Mouse (Mus musculus) v-Abl transformed pro-B cells (cell line): ENCODE measurements around the gene Haspin.

Experiments used
- in situ Hi-C, 2 experiments: fragments of 400-800 bp; cut with MboI; formaldehyde crosslinking; loops; one replicate each; pipeline ENCODE4 v1.15.1; 2025; ENCODE audit not compliant: unreplicated experiment in 2 of 2

Haspin gene

DNA sequence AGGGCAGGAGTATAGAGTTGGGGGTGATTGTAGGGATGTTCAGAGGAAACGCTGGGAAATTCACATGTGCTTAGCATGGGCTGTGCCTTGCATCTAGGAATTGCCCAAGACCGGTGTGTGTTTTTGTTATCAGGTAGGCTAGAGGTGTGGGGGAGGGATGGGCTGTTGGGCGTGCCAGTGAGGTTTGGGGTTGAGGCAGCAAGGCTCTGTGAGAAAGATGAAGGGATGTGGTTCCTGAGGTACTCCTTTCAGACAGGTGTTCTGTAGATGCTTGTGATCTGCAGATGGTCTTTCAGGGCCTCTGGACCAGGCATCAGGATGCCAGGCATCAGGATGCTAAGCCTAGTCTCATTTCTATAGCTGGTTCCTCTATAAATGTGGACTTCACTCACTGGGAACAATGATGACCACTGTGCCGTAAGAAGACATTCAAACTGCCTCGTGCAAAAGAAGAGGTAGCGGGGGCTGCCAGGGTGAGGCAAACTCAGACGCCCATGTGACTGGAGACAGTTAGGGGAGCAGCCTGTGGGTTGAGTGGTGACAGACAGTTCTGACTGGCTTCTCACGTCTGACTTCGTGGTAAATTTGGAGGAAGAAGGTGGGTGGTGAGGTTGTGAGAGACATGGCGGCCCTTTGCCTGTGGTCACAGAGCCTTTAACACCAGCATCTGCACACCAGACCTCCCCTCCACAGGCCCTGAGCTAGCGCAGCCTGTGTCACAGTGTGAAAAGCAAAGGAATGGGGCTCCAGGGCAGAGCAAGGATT, 43.7 kb downstream of the Haspin start:
- in situ Hi-C loops = no loop called here

DNA sequence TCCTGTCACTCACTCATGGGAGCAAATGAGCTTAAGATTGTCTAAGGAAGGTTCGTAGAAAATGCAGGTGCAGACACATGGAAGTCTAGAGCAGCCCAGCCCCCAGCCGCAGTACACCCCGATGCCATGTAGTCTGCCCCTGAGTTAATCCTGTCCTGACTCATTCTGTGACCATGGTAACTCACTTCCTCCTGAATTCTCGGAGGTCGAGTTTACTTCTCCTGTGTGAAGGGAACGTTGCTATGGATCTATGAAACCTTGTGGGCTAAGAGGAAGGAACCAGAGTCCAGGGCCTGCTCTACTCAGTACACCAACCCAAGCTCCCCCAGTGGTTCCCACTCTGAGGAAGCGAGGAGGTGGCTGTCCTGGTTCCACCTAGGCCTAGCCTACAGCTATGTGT, 45.2 kb downstream of the Haspin start:
- in situ Hi-C loops = no loop called here

DNA sequence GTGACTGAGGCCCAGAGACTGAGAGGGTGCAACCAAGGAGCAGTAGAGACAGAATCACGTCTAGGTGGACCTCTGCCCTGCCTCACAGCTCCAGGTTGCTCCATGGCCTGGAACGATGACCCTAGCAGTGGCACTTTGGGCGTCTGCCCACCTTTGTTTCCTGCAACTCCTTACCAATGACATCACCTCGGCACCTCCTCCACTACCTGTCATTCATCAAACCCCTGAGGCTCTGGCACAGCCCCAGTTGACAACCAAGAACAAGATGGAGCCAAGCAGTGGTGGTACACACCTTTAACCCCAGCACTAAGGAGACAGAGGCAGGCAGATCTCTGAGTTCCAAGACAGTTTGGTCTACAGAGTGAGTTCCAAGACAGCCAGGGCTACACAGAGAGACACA, 46.0 kb downstream of the Haspin start:
- in situ Hi-C loops = no loop called here

DNA sequence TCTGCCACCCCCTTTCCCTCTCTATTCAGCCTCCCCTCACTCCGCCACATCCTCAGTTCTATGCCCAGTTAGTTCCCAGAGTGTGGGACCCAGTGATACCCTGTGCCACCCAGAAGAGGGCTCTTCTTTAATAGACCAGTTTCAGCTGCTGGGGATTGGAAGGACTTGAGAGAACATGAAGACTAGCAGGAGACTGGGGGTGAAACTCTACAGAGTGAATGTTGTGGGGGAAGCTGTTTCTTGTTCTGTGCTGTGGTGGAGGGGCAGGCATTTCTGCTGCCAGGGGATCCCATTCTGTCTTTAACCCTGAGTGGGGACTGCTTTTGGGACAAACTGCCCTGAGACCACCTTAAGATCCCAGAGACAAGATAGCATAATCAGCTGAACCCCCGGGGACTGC, 47.3 kb downstream of the Haspin start:
- in situ Hi-C loops = no loop called here

DNA sequence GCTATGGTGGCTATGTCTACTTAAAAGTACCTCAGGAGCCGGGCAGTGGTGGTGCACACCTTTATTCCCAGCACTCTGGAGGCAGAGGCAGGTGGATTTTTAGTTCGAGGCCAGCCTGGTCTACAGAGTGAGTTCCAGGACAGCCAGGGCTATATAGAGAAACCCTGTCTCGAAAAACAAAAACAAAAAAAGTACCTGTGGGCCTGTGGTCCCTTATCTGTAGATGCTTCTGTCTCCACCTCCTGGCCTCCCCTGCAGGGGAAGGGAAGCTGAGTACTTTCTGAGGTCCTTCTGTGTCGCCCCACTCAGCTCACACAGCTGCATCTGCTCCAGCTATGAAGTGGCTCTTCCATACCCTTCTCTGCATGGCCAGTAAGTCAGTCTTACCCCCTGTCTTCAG, 47.8 kb downstream of the Haspin start, which contains the start of gene Itgae:
Gene Itgae, plus strand, starts transcription at position 301 of the 400 bp plus-strand sequence.
- in situ Hi-C loops = no loop called here

DNA sequence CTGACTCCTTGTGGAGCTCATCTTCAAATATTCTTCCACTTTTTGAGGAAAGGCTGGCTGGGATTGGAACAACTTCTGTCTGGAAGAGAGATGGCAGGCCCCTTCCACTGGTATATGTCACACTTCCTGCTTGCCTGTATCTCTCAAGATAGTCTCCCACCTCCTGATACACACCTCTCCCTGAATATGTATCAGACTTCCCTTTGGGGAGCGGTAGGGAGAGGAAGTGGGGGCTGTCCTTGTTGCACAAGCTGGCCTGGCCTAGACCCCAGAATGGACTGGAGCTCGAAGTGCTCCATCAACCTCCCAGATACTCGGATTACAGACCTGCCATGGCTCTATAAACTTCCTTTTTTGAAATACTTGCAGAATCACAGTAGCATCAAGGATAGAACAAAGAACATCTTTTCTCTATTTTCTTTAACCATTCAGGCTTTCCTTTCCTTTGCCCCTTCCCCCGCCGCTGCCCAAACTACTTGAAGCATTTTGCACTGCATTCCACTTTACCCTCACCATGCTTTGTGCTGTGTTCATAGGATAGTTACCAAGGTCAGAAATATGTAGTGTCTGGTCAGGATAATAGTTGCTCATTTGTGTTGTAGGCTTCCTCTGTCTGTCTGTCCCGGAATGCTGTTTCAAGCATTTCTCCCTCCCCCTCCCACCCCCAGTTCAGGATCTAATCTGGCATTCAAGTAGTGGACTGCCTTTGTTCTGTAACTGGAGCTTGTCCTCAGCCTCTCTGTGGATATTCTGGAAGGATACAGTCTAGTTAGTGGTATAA, 50.2 kb downstream of the Haspin start:
- in situ Hi-C loops = no loop called here
